Mouse (Mus musculus) cerebellum, adult 9-11 months (tissue): Measurements from ENCODE around the gene Slc1a1.

ENCODE experiments used
- DNase-seq: peaks from one replicate; pipeline ENCODE4 v3.0.0; 2022

Slc1a1 gene

GRCm38 (mm10) chr19:28834798-28835499 is at the start of gene Slc1a1:
TSS of gene Slc1a1 (plus strand) at chr19:28835049.
- DNase-seq = peak; percentile 81

- DNase-seq = no peak
Measured at GRCm38 (mm10) chr19:28790196-28790595, 44.7 kb upstream of the Slc1a1 start.

DNA sequence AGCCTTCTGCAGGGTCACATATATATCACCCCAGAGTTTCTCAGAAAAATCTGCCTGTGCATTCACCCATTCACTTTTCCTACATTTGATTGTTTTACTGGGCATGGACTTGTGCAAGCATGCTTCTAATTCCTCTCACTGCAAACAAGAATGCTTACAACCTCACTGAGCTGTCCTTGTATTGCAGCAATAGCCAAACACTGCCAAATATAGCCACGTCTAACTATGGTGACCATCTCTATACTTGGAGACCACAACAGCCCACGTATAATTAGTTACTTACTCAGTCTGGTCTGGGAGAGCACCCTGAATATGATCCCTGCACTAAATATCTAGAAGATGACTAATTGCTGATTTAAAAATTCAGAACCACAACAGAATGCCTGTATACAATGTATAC is 41.5 kb upstream of the Slc1a1 start:
- DNase-seq = no peak

DNA sequence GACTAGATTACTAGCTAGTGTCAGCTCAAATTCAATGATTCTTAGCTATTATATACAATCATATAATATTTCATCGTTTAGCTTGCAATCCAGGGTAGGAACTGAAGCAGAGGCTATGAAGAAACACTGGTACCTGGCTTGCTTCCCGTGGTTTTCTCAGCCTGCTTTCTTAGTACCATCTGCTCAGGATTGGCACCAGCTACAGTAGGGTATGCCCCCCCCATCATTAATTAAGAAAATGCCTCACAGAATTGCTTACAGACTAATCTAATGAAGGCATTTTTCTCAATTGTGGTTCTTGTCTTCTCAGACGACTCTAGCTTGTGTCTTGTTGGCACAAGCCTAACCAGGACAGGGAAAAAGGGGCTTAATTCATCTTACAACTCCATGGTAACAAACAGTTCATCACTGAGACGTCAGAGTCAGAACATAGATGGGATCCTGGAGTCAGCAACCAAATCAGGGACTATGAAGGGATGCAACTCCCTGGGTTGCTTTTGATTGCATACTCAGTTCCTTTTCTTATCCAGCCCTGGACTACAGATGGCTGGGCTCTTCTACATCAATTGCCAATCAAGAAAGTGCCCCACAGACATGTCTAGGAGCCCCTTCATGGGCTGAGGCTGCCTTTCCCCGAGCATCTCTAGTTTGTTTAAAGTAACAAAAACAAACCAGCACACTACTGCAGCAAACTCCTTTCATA is 38.6 kb upstream of the Slc1a1 start:
- DNase-seq = no peak

DNA sequence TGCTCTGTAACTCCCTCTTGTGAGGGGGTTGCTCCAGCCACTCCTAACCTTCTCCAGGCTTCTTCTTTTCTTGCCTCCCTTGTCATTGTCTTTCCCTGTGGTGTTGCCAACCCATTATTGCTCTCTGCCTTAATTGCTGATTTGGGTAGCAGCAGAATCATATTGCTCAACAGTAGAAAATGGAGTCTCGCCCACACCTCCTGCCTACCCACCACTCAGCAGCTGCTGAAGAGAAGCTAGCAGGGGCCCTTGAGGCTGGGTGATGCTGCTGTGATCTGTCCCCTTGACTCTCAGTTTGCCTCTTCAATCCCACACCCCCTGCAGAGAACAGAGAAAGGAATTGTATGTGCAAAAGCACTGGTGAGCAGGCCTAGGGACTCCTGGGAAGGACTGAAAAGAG is 37.9 kb upstream of the Slc1a1 start:
- DNase-seq = no peak

- no peak for DNase-seq
Measured at GRCm38 (mm10) chr19:28797611-28798010, 37.2 kb upstream of the Slc1a1 start.

DNA sequence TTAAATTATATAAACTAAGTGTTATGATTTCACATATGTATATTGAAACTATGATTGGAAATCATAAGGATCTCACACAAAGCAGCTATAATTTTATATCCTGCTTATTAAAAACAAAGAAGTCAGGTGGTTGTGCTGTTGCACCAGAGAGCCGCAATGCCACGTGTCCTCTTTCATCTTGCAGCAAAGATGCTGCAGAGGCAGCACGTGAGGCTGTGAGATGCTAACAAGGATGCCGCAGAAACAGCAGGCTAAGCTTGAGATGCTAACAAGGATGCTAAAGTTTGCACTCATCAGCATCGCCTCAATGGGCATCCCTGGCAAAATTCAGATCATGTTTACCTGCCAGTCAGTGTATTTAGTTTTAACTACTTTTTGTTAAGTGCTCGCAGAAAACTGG is 34.4 kb upstream of the Slc1a1 start:
- DNase-seq = no peak

DNA sequence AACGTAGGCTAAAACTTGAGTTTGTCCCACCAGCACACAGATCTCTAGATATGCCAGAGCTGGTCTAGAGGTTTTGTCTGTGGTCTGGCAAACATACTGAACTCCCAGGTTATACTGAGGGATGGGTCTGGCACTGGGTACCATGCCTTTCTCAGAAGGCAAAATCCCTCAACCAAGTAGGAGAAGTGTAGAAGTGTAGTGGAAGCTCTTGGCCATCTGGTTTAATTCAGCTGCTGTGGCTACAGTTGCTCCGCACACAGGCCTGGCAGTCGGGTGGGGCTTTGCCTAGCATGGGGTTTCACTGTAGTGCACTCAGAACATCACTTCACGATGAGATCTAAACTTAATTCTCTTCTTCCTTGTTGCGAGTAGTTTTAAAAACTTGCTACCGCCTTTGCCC is 28.6 kb upstream of the Slc1a1 start:
- DNase-seq = no peak

GRCm38 (mm10) chr19:28806821-28807496 is 27.9 kb upstream of the Slc1a1 start:
- DNase-seq = no peak

- no peak for DNase-seq
Measured at GRCm38 (mm10) chr19:28807497-28807871, 27.4 kb upstream of the Slc1a1 start.

- no peak for DNase-seq
Measured at GRCm38 (mm10) chr19:28818286-28818685, 16.6 kb upstream of the Slc1a1 start.

- no peak for DNase-seq
Measured at GRCm38 (mm10) chr19:28827697-28828328, 7.0 kb upstream of the Slc1a1 start.

- no peak for DNase-seq
Measured at GRCm38 (mm10) chr19:28831324-28831723, 3.5 kb upstream of the Slc1a1 start.

DNA sequence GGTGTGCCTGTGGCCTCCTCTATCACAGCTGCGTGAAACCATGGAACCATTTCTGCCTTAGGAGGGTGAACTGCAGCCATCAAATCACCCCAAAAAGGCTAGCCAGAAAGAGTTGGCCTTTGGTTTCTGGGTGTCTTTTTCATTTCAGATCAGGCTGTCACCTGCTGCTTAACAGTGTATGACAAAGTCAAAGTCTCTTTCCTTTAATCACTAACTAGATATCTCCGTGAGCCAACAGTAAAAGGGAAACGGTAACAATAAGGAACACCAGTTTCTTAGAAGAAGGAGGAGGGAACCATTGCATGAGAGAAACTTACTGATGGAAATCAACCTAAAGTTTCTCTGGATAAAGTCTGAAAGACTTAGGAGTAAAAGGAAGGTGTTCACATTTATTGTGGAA is 2.2 kb upstream of the Slc1a1 start:
- no peak for DNase-seq

- DNase-seq = peak; percentile 58
Measured at GRCm38 (mm10) chr19:28834388-28834787, 461 bp upstream of the Slc1a1 start.

DNA sequence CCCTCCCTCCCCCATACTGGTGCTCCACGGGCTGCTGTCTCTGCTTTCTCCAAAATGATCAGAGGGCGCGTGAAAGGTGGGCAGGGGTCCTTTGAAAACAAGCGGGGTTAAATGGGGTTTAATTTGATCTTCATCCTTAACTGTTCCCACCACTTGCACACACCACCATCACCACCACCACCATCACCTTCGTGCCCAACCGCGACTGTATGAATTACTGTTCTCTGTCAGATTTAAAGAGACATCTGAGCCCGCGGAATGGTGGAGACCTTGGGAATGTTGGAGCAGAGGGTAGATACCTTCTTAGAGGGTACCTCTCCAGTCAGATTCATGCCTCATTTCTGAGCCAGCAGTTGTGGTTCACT is 633 bp downstream of the Slc1a1 start:
- DNase-seq = no peak

- no peak for DNase-seq
Measured at GRCm38 (mm10) chr19:28836116-28836515, 1.3 kb downstream of the Slc1a1 start.

DNA sequence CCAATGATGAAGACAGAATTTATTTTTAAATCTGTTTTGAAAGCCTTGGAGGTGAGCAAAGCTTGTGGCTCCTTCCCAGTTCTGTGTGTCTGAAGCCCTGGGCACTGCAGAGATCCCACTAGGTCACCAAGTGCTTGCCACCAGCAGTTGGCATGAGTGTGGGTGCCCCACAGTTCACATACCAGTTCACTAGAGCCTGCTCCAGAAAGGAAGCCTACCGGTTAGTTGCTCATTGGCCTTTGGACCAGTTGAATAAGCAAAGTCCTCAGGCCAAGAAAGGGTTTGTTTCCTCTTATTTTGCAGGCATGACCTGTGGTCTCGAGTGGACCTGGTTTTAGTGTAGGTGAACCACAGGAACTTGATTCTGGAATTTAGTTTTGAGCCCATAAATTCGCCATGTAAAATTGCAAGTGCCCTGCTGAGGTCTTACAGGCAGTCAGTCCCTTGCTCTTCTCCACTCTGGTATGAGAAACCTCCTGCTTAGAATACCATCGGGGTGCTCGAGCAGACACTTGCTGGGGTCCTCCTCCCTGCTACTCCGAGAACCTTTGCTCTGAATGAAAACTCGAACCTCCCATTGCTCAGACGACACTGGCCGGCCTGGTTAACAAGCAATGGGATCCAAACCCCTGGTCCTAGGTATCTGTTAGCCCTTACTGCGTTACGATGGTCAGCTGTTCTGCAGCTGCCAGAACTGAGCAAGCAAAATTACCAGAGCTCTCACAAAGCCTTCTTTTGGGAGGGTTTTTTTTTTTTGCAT is 2.0 kb downstream of the Slc1a1 start:
- peak; percentile 21 for DNase-seq

DNA sequence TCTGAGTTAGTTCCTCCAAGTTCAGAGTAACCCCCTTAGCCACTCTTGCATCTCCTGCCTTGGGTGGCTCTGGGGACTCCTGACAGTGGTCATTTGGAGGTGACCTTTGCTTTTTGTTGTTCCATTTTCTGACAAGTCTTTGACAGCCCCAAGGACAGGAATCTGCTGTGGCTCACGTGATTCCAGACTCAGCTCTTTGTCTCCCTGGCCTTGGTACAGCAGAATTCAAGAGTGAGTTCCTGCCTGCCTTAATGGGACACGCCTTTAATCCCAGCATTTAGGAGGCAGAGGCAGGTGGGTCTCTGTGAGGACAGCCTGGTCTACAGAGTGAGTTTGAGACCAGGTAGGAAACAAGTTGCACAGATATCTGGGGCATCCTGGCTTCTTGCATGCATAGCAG is 3.9 kb downstream of the Slc1a1 start:
- no peak for DNase-seq

DNA sequence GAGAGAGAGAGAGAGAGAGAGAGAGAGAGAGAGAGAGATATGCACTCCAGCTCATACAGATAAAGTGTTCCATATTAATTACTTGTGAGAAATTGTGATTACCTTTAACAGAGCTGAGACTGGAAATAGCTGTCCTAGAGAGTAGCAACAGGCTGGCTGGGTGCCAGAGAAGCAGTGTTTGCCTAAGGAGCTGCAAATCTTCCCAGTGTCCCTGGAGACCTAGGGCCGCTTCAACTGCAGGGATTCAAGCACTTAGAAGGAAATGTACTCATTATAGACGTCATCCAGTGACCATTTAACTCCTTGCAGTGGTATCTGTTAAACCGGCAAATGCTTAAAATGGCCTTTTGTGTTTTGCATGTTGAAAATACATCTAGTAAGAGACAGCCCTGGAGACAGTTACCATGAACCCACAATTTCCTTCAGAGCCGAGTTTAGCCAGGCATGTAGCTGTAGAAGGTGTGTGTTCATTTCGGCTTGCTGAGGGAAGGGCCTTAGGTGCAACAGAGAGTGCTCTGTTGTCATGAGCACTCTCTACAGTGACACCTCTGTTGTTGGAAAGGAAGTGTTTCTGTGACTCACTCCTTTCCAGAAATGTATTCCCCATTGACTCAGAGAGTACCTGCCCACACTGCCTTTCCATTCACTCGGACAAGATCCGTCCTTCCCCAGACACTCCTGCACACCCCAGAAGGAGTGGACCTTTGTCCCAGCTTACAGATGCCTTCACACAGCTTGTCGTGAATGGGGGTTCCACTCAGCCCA is 10.3 kb downstream of the Slc1a1 start:
- no peak for DNase-seq

GRCm38 (mm10) chr19:28850510-28850909 is 15.7 kb downstream of the Slc1a1 start:
- no peak for DNase-seq

DNA sequence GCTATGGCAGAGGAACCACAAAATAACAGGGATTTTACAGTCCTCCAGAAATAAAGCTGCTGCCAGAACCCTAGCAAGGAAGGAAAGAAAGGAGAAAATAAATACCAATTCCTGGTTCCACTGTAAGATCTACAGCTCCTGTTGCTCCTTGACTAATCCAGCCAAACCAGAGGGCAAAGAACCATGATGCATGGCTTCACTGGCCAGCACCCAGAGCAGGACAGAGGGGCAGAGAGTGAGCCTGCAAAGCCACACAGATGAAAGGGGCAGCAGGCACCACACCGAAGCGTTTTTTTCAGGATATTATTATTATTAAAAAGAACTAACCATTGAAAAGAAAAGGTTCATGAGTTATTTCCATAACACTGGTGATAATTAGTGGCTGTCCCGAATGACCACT is 17.2 kb downstream of the Slc1a1 start:
- DNase-seq = no peak
